Mouse (Mus musculus): ENCODE data around the gene Lrrc56. TPM values are rescaled to one million over a fixed set of nuclear protein-coding genes. Genes with fewer than 3 reads are reported as not detected.

Gene Lrrc56
- 6.6 and 7.6 TPM in 2 replicates for polyA plus RNA-seq (2014; fragmentation: Nextera tagmentation; extraction: Ambion mirVana)

DNA sequence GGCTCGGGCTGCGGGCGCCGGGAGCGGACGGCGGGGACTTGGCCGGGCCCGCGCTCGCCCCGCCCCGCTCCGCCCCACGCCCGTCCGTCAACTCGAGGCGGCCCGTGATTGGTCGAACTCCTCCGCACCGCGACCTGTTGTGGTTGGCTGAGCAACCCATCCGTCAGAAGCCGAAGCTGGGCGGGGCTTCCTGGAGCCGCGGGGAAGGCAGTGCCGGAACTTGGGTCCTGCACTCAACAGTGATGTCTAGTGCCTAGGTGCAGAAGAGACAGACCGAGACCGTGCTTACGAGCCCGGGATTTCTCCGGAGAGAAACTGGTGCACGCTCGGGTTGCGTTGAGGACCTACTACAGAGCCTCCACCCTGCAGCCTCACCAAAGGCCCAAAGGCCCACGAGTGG is at the start of gene Lrrc56, which contains the start of gene Hras:
Lrrc56 (plus strand) TSS at position 210 of the 400 bp plus-strand sequence.
Hras (minus strand) TSS at position 58 of the 400 bp plus-strand sequence.
- Histone ChIP-seq H3K36me3 (replicated peaks; ENCODE audit: control insufficient read depth, insufficient read depth) (peaks cover 34% of the 10 kb centered on the region), H3K9me3 (ENCODE audit: control insufficient read depth, low read length) (no peaks in the 10 kb centered on the region), H3K27ac (peak within 1 kb of the TSS; percentile 82), H3K4me2 (replicated peaks) (peak within 1 kb of the TSS; percentile 97), H3K4me1 (replicated peaks; ENCODE audit: control insufficient read depth, insufficient read depth, low read length) (peaks cover 21% of the 10 kb centered on the region), H3K9ac (peak within 1 kb of the TSS; percentile 97), H3K27me3 (ENCODE audit: control insufficient read depth, insufficient read depth, low read length) (no peaks in the 10 kb centered on the region), H3K4me3 (replicated peaks; ENCODE audit: low read length) (peak within 1 kb of the TSS; percentile 97)
- WGBS = under 1% methylated on average over 30 of the region's 39 CpGs
- ATAC-seq (ENCODE audit: low FRiP score) = peak; percentile 95
- DNase-seq (ENCODE audit: low spot score) = peak; percentile 98

DNA sequence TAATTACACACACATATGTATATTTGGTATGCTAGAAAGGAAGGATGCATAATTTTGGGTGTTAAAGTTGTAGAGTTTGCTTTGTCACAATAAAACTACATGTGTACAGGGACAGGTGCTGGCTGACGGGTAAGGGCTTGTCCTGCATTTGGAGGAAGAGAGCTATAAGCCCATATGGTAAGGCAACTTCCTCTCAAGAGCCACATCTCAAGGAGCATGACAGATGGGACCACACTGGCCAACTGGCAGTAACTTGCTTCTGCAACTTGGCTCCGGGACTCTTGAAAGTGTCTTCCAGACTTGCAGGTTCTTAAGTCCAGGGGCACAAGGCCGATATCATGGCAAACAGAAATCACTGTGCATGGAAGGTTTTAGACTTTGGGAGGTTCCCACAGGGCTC is 49.3 kb upstream of the Lrrc56 start:
- Histone ChIP-seq H3K9ac (no peak overlapping the region), H3K27ac (no peak overlapping the region), H3K4me2 (replicated peaks) (no peak overlapping the region), H3K4me1 (replicated peaks; ENCODE audit: control insufficient read depth, insufficient read depth, low read length) (no peaks in the 10 kb centered on the region), H3K4me3 (replicated peaks; ENCODE audit: low read length) (no peak overlapping the region), H3K9me3 (ENCODE audit: control insufficient read depth, low read length) (no peaks in the 10 kb centered on the region), H3K36me3 (replicated peaks; ENCODE audit: control insufficient read depth, insufficient read depth) (peaks cover 36% of the 10 kb centered on the region), H3K27me3 (ENCODE audit: control insufficient read depth, insufficient read depth, low read length) (no peaks in the 10 kb centered on the region)
- ATAC-seq (ENCODE audit: low FRiP score) (no peak), DNase-seq (ENCODE audit: low spot score) (no peak)
- WGBS = 89% methylated on average over 3 of the region's 3 CpGs

DNA sequence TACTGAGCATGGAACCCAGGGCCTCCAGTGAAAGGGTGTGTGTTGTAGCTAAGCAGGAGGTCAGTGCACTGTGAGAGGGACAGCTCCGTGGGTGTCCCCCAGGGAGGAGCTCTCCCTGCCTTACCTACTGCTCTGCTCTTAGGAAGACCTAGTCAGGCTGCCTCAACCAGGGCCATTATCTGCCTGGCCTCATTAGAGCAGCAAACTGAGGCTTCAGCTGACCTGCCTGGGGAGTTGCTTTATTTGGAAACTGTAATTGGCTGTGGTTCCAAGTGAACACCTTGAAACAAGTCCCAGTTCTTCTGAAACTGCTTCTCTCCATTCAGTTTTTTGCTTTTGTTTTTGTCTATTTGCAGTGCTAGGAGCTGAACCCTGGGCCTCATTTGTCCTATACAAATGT is 48.6 kb upstream of the Lrrc56 start:
- no peak overlapping the region for H3K9ac ChIP-seq
- H3K27me3 ChIP-seq (ENCODE audit: control insufficient read depth, insufficient read depth, low read length) = no peaks in the 10 kb centered on the region
- no peak overlapping the region for H3K4me2 ChIP-seq (replicated peaks)
- H3K4me1 ChIP-seq (replicated peaks; ENCODE audit: control insufficient read depth, insufficient read depth, low read length) = no peaks in the 10 kb centered on the region
- no peak overlapping the region for H3K27ac ChIP-seq
- H3K9me3 ChIP-seq (ENCODE audit: control insufficient read depth, low read length) = no peaks in the 10 kb centered on the region
- no peak for DNase-seq (ENCODE audit: low spot score)
- no peak for ATAC-seq (ENCODE audit: low FRiP score)
- peaks cover 34% of the 10 kb centered on the region for H3K36me3 ChIP-seq (replicated peaks; ENCODE audit: control insufficient read depth, insufficient read depth)
- 76% methylated on average over 1 of the region's 1 CpGs for WGBS
- H3K4me3 ChIP-seq (replicated peaks; ENCODE audit: low read length) = no peak overlapping the region

DNA sequence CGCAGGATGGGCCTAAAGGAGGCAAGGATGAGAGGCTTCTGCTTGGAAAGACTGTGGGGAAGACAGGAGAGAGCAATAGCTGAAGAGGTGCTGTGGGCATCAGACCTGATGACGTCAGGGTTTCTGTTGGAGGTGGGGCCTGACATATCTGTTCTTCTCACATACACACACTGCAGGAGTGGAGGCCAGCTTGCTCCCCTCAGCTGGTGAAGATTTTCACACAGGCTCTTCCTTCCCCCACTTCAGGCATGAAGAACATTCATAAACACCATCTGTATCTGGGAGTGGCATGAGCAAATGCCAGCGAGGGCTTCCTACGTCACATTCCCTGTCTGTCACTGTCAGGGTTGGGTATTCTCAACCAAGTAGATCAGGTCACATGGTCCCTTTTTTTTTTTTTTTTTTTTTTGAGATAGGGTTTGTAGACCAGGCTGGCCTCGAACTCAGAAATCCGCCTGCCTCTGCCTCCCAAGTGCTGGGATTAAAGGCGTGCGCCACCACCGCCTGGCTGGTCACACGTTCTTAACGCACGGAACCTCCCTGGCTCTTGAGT is 47.8 kb upstream of the Lrrc56 start:
- ATAC-seq (ENCODE audit: low FRiP score) (no peak), DNase-seq (ENCODE audit: low spot score) (no peak)
- 93% methylated on average over 12 of the region's 12 CpGs for WGBS

DNA sequence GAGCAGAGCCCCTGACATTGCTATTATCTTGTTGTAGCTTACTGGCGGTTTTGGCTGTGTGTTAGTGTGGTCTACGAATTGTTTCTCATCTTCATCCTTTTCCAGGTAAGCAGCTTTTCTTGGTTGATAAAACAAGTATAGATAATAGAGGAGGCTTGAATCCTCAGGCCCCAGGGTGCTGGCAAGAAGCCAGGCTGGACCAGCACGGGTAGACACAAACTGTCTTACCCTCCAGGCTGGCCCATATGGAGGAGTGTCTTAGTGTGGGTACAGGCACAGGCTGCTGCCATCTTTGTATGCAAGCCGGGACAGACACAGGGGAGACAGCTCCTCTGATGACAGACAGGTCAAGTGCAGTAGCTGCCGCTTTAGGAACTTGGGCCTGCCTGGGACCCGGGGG is 46.9 kb upstream of the Lrrc56 start:
- no peaks in the 10 kb centered on the region for H3K9me3 ChIP-seq (ENCODE audit: control insufficient read depth, low read length)
- DNase-seq (ENCODE audit: low spot score) (no peak), ATAC-seq (ENCODE audit: low FRiP score) (no peak)
- H3K36me3 ChIP-seq (replicated peaks; ENCODE audit: control insufficient read depth, insufficient read depth) = peaks cover 45% of the 10 kb centered on the region
- WGBS = 82% methylated on average over 6 of the region's 6 CpGs
- no peaks in the 10 kb centered on the region for H3K27me3 ChIP-seq (ENCODE audit: control insufficient read depth, insufficient read depth, low read length)
- H3K4me1 ChIP-seq (replicated peaks; ENCODE audit: control insufficient read depth, insufficient read depth, low read length) = no peaks in the 10 kb centered on the region
- no peak overlapping the region for H3K9ac ChIP-seq
- no peak overlapping the region for H3K4me3 ChIP-seq (replicated peaks; ENCODE audit: low read length)
- H3K4me2 ChIP-seq (replicated peaks) = no peak overlapping the region
- H3K27ac ChIP-seq = no peak overlapping the region

More for the DNA sequence above, 47.8 kb upstream of the Lrrc56 start:
- Histone ChIP-seq H3K9me3 (ENCODE audit: control insufficient read depth, low read length) (no peaks in the 10 kb centered on the region), H3K9ac (no peak overlapping the region), H3K27me3 (ENCODE audit: control insufficient read depth, insufficient read depth, low read length) (no peaks in the 10 kb centered on the region), H3K27ac (no peak overlapping the region), H3K4me3 (replicated peaks; ENCODE audit: low read length) (no peak overlapping the region), H3K4me1 (replicated peaks; ENCODE audit: control insufficient read depth, insufficient read depth, low read length) (no peaks in the 10 kb centered on the region), H3K4me2 (replicated peaks) (no peak overlapping the region), H3K36me3 (replicated peaks; ENCODE audit: control insufficient read depth, insufficient read depth) (peaks cover 36% of the 10 kb centered on the region)

DNA sequence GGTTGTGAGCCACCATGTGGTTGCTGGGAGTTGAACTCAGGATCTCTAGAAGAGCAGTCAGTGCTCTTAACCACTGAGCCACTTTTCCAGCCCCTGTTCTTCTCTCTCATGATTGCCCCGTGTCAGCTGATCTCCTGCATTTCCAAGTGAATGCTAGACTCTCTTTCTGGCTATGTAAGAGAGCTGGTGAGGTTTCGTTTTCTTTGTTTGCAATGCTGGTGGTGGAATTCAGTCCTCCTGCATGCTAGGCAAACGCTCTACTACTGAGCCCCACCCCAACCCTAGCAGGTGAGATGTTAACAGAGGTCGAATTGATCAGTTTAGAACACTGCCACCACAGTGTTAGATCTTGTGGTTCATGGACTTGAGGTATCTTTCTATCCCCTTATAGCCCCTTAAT is 45.3 kb upstream of the Lrrc56 start:
- DNase-seq (ENCODE audit: low spot score) (no peak), ATAC-seq (ENCODE audit: low FRiP score) (no peak)
- Histone ChIP-seq H3K27ac (no peak overlapping the region), H3K4me3 (replicated peaks; ENCODE audit: low read length) (no peak overlapping the region), H3K9me3 (ENCODE audit: control insufficient read depth, low read length) (no peaks in the 10 kb centered on the region), H3K9ac (no peak overlapping the region), H3K4me2 (replicated peaks) (no peak overlapping the region), H3K4me1 (replicated peaks; ENCODE audit: control insufficient read depth, insufficient read depth, low read length) (no peaks in the 10 kb centered on the region), H3K36me3 (replicated peaks; ENCODE audit: control insufficient read depth, insufficient read depth) (peaks cover 47% of the 10 kb centered on the region), H3K27me3 (ENCODE audit: control insufficient read depth, insufficient read depth, low read length) (no peaks in the 10 kb centered on the region)
- WGBS = 81% methylated on average over 4 of the region's 4 CpGs

DNA sequence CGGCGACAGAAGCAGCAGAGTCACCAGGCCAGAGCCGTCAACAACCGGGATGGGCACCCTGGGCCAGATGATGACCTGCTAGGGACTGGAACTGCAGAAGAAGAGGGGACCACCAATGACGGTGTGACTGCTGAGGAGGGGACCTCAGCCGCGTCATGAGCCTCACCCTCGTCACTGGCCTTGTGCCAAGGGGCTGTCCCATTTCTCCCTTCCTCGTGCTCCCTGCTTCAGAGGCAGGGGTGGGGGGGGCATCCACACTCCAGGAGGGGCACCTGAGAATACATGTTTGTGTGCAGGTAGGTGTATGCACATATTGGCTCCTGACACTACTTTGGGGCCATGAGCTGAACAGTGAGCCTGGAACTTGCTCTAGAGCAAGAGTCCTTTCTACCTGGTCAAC is 38.6 kb upstream of the Lrrc56 start:
- H3K4me2 ChIP-seq (replicated peaks) = no peak overlapping the region
- no peak overlapping the region for H3K27ac ChIP-seq
- ATAC-seq (ENCODE audit: low FRiP score) (no peak), DNase-seq (ENCODE audit: low spot score) (no peak)
- no peaks in the 10 kb centered on the region for H3K9me3 ChIP-seq (ENCODE audit: control insufficient read depth, low read length)
- H3K27me3 ChIP-seq (ENCODE audit: control insufficient read depth, insufficient read depth, low read length) = no peaks in the 10 kb centered on the region
- no peak overlapping the region for H3K4me3 ChIP-seq (replicated peaks; ENCODE audit: low read length)
- H3K4me1 ChIP-seq (replicated peaks; ENCODE audit: control insufficient read depth, insufficient read depth, low read length) = no peaks in the 10 kb centered on the region
- peaks cover 60% of the 10 kb centered on the region for H3K36me3 ChIP-seq (replicated peaks; ENCODE audit: control insufficient read depth, insufficient read depth)
- WGBS = 91% methylated on average over 9 of the region's 9 CpGs
- no peak overlapping the region for H3K9ac ChIP-seq

DNA sequence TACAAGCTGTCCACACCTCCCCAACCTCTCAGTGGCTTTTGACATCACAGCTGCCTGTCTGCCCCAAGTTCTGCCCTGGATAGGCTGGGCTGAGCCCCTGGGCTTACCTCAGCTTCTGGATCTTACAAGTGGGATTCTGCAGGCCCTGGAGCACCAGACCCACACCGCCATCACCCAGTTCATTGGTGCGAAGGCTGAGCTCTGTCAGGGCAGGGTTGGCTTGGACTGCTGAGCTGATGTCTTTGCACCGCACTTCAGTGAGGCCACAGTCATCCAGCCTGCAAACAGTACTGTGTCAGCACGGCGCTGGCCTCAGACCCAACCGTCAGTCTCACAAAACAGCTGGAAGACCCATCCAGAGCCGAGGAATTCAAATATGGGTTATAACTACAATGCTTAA is 29.6 kb upstream of the Lrrc56 start:
- peaks cover 34% of the 10 kb centered on the region for H3K36me3 ChIP-seq (replicated peaks; ENCODE audit: control insufficient read depth, insufficient read depth)
- no peak overlapping the region for H3K4me3 ChIP-seq (replicated peaks; ENCODE audit: low read length)
- ATAC-seq (ENCODE audit: low FRiP score) (no peak), DNase-seq (ENCODE audit: low spot score) (no peak)
- H3K27me3 ChIP-seq (ENCODE audit: control insufficient read depth, insufficient read depth, low read length) = no peaks in the 10 kb centered on the region
- H3K4me1 ChIP-seq (replicated peaks; ENCODE audit: control insufficient read depth, insufficient read depth, low read length) = peaks cover 8% of the 10 kb centered on the region; the same call in 1 of the 2 replicates
- H3K9ac ChIP-seq = no peak overlapping the region
- no peaks in the 10 kb centered on the region for H3K9me3 ChIP-seq (ENCODE audit: control insufficient read depth, low read length)
- no peak overlapping the region for H3K4me2 ChIP-seq (replicated peaks)
- H3K27ac ChIP-seq = no peak overlapping the region
- 92% methylated on average over 7 of the region's 7 CpGs for WGBS

DNA sequence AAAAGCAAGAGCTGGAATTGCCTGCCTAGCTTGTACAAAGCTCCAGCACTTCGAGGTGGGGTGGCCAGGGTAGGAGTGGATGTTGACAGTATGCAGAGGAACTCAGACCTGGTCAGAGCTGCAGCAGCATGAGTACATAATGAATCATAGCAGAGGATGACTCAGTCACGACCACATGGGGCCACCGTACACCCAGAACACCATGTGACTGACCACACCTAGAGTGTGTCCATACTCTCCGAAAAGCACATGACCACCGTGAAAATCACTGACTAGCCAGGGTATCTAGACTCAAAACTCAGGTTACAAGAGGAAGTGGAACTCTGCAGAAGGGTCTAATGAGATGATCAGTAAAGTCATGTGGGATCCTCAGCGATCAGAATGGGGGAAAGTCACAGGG is 29.1 kb upstream of the Lrrc56 start:
- no peak overlapping the region for H3K4me3 ChIP-seq (replicated peaks; ENCODE audit: low read length)
- H3K9ac ChIP-seq = no peak overlapping the region
- no peaks in the 10 kb centered on the region for H3K27me3 ChIP-seq (ENCODE audit: control insufficient read depth, insufficient read depth, low read length)
- no peak for ATAC-seq (ENCODE audit: low FRiP score)
- no peak overlapping the region for H3K27ac ChIP-seq
- H3K36me3 ChIP-seq (replicated peaks; ENCODE audit: control insufficient read depth, insufficient read depth) = peaks cover 34% of the 10 kb centered on the region
- DNase-seq (ENCODE audit: low spot score) = no peak
- no peak overlapping the region for H3K4me2 ChIP-seq (replicated peaks)
- 96% methylated on average over 6 of the region's 6 CpGs for WGBS
- H3K9me3 ChIP-seq (ENCODE audit: control insufficient read depth, low read length) = no peaks in the 10 kb centered on the region
- H3K4me1 ChIP-seq (replicated peaks; ENCODE audit: control insufficient read depth, insufficient read depth, low read length) = peaks cover 8% of the 10 kb centered on the region; the same call in 1 of the 2 replicates

Data from hindbrain, embryonic 14.5 days (tissue).